Mouse (Mus musculus): ENCODE measurements around the gene Zfp90.
"Not testable (repeated sequence)": the region's sequence is repeated elsewhere in the genome, so short reads cannot be mapped to it uniquely, and the experiment has no call there.

Zfp90 gene

GRCm38 (mm10) chr8:106415182-106415971, at the start of gene Zfp90:
Gene Zfp90 (plus strand): TSS chr8:106415327.
- DNase-seq, result peak; percentile 97

GRCm38 (mm10) chr8:106368501-106368900, 46.6 kb upstream of the Zfp90 start:
- DNase-seq, result no peak

- DNase-seq, result no peak
These were observed 46.1 kb upstream of the Zfp90 start for GRCm38 (mm10) chr8:106369069-106369468.

- no peak for DNase-seq
These were observed 39.2 kb upstream of the Zfp90 start for GRCm38 (mm10) chr8:106375957-106376356.

GRCm38 (mm10) chr8:106376862-106377261, 38.3 kb upstream of the Zfp90 start:
- DNase-seq, result peak; percentile 45

- peak; percentile 9 for DNase-seq
These were observed 36.6 kb upstream of the Zfp90 start for GRCm38 (mm10) chr8:106378501-106379048.

GRCm38 (mm10) chr8:106379357-106379756, 35.8 kb upstream of the Zfp90 start:
- DNase-seq, result no peak

- DNase-seq, result no peak
These were observed 34.1 kb upstream of the Zfp90 start for GRCm38 (mm10) chr8:106381026-106381425.

GRCm38 (mm10) chr8:106387801-106388415, 27.2 kb upstream of the Zfp90 start:
- no peak for DNase-seq

- no peak for DNase-seq
These were observed 20.6 kb upstream of the Zfp90 start for GRCm38 (mm10) chr8:106394493-106394892.

GRCm38 (mm10) chr8:106399694-106400093, 15.4 kb upstream of the Zfp90 start:
- DNase-seq, result peak; percentile 86

GRCm38 (mm10) chr8:106400181-106400580, 14.9 kb upstream of the Zfp90 start:
- no peak for DNase-seq

GRCm38 (mm10) chr8:106403246-106403933, 11.7 kb upstream of the Zfp90 start:
- DNase-seq, result peak; percentile 72

- peak; percentile 11 for DNase-seq
These were observed 10.3 kb upstream of the Zfp90 start for GRCm38 (mm10) chr8:106404825-106405224.

GRCm38 (mm10) chr8:106405810-106406209, 9.3 kb upstream of the Zfp90 start:
- DNase-seq, result peak; percentile 53

GRCm38 (mm10) chr8:106410055-106410454, 5.1 kb upstream of the Zfp90 start:
- no peak for DNase-seq

GRCm38 (mm10) chr8:106410564-106410963, 4.6 kb upstream of the Zfp90 start:
- no peak for DNase-seq

GRCm38 (mm10) chr8:106411783-106412451, 3.2 kb upstream of the Zfp90 start:
- peak; percentile 69 for DNase-seq

GRCm38 (mm10) chr8:106417692-106418091, 2.6 kb downstream of the Zfp90 start:
- DNase-seq, result no peak

GRCm38 (mm10) chr8:106431088-106431487, 16.0 kb downstream of the Zfp90 start:
- DNase-seq, result no peak

GRCm38 (mm10) chr8:106431952-106432351, 16.8 kb downstream of the Zfp90 start:
- not testable (repeated sequence) for DNase-seq

GRCm38 (mm10) chr8:106432954-106433570, 17.9 kb downstream of the Zfp90 start:
- peak; percentile 89 for DNase-seq
